Mouse (Mus musculus) liver, embryonic 18 days (tissue): ENCODE results near the gene Olfr1184. TPM values are rescaled to one million over a fixed set of nuclear protein-coding genes. Genes with fewer than 3 reads are reported as not detected.

ENCODE experiments used
- polyA plus RNA-seq: library from polyadenylated mRNA; depleted of rRNA; stranded (reverse); fragments of >200 nt; gene quantifications from 2 replicates; pipeline ENCODE4 v1.2.3, GENCODE M21; 2012; rRNA removed

Olfr1184 gene
- not detected in 2 replicates for polyA plus RNA-seq

DNA sequence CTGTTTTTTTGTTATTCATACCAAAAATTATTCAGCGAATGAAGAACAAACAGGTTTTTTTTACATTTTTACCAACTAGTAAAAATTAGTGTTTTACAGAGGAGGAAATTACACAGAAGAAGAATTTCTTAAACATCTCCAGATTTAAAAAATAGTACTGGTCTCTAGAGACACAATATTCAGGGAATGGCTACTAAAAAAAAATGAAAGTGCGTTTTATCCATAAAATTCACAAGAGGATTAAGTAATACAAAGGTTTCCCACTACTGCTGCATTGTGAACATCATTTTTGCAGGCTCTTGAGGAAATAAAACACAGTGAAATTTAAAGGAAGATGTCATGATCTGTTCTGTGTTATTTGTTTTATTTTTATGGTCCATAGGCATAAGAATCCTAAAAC, at the start of gene Olfr1184:
TSS of gene Olfr1184 (plus strand) at position 301 of the 400 bp plus-strand sequence.

DNA sequence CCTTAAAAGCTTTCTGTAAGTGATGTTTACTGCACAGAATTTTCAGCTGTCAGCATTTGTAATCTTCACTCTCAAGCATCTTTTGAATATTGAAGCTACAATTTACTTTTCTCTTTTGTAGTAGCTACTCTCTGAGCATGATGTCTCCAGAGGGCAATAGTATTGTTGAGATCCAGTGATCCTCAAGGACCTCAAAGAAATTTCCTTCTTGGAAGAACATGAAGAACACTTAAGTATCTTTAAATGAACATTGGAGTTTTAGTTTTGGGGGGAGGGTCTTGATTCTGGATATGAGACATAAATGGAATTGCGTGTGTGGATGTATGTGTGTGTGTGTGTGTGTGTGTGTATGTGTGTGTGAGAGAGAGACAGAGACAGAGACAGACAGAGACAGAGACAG, 34.4 kb upstream of the Olfr1184 start, which contains the start of gene Gm13757:
TSS of gene Gm13757 (minus strand) at position 101 of the 400 bp plus-strand sequence.

DNA sequence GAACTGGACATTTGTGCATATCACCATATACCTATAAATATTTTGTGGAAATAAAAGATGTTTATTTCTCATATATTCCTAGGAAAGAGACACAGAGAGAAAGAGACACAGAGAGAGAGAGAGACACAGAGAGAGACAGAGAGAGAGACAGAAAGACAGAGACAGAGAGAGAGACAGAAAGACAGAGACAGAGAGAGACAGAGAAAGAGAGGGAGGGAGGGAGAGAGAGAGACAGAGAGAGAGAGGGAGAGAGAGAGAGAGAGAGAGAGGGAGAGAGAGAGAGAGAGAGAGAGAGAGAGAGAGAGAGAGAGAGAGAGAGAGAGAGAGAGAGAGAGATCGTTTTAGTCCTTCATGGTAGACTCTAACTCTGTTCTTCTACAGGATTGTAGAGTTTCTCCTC, 28.8 kb upstream of the Olfr1184 start, which contains the start of gene Olfr1183:
TSS of gene Olfr1183 (plus strand) at position 301 of the 400 bp plus-strand sequence.

DNA sequence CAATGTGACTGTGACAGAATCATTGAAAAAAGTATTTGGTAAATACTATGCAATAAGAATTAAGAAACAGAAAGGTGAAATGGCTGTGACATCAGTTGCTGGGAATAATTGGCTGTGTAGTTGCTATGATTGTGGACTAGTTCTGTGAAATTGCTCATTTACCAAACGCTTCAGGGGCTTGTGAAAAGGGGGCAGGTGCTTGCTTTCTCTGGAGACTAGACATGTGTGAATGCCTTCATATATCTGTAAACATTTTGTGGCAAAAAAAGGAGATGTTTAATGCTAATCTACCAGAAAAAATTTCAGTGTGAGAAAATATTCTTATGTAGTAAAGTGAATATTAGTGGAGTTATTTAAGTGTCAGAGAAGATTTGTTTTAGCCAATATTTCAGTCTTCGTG, 9.6 kb downstream of the Olfr1184 start, which contains the start of gene Olfr1185-ps1:
TSS of gene Olfr1185-ps1 (plus strand) at position 301 of the 400 bp plus-strand sequence.

DNA sequence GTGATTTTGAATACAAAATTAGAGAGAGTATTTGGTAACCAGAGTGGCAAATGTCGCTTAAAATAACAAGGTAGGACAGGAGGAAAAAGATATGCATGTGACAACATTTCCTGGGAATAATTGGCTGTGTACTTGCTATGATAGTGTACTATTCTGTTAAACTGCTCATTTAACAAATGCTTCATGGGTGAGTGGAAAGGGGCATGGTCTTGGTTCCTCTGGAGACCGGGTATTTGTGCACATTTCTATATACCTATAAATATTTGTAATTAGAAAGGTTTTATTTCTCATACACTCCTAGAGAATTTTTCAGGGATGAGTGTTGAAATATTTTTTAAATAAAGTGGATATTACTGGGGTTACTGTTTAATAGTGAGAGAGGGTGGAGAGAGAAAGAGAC, 34.9 kb downstream of the Olfr1184 start, which contains the start of gene Olfr1186:
TSS of gene Olfr1186 (plus strand) at position 301 of the 400 bp plus-strand sequence.

Other genes with a start within 250 kb of the Olfr1184 start
- not detected in 2 replicates for gene Olfr1173, start 203.7 kb upstream of the Olfr1184 start, polyA plus RNA-seq
- gene Olfr1174-ps, start 168.5 kb upstream of the Olfr1184 start, polyA plus RNA-seq: not detected in 2 replicates
- gene Olfr1175-ps, start 156.4 kb upstream of the Olfr1184 start, polyA plus RNA-seq: not detected in 2 replicates
- not detected in 2 replicates for gene Olfr1176, start 146.9 kb upstream of the Olfr1184 start, polyA plus RNA-seq
- not detected in 2 replicates for gene Olfr1177-ps, start 137.1 kb upstream of the Olfr1184 start, polyA plus RNA-seq
- gene Olfr1178, start 96.5 kb upstream of the Olfr1184 start, polyA plus RNA-seq: not detected in 2 replicates
- not detected in 2 replicates for gene Olfr1179, start 77.1 kb upstream of the Olfr1184 start, polyA plus RNA-seq
- not detected in 2 replicates for gene Olfr1180, start 64.4 kb upstream of the Olfr1184 start, polyA plus RNA-seq
- not detected in 2 replicates for gene Olfr1181, start 57.4 kb upstream of the Olfr1184 start, polyA plus RNA-seq
- gene Gm13757, start 34.5 kb upstream of the Olfr1184 start, polyA plus RNA-seq: not detected in 2 replicates
- gene Olfr1183, start 28.7 kb upstream of the Olfr1184 start, polyA plus RNA-seq: not detected in 2 replicates
- not detected in 2 replicates for gene Olfr1185-ps1, start 9.7 kb downstream of the Olfr1184 start, polyA plus RNA-seq
- not detected in 2 replicates for gene Olfr1186, start 35.0 kb downstream of the Olfr1184 start, polyA plus RNA-seq
- not detected in 2 replicates for gene Olfr1188, start 73.3 kb downstream of the Olfr1184 start, polyA plus RNA-seq
- not detected in 2 replicates for gene Olfr1189, start 102.9 kb downstream of the Olfr1184 start, polyA plus RNA-seq
- gene Olfr1191-ps1, start 156.9 kb downstream of the Olfr1184 start, polyA plus RNA-seq: not detected in 2 replicates
- gene Olfr1192-ps1, start 164.9 kb downstream of the Olfr1184 start, polyA plus RNA-seq: not detected in 2 replicates
- not detected in 2 replicates for gene Olfr1193, start 192.0 kb downstream of the Olfr1184 start, polyA plus RNA-seq
- not detected in 2 replicates for gene Olfr1195, start 205.6 kb downstream of the Olfr1184 start, polyA plus RNA-seq
- gene Olfr1196, start 221.0 kb downstream of the Olfr1184 start, polyA plus RNA-seq: not detected in 2 replicates
- not detected in 2 replicates for gene Olfr1197, start 248.8 kb downstream of the Olfr1184 start, polyA plus RNA-seq